Comparison of ENCODE assay signal across 30 mouse cellular contexts in genomic region chr4:156126841-156127240, GRCm38 (mm10). TPM values are rescaled to one million over a fixed set of nuclear protein-coding genes. Genes with fewer than 3 reads are reported as not detected.
A peak's percentile ranks its signal among the peaks of the same experiment; 100 is the strongest.
DNase-seq lines count a peak whose midpoint lies in the region; ATAC-seq and TF ChIP-seq lines count a peak whose summit lies in the region.
"Had no signal": no experiment of that assay in that cellular context is flagged by ENCODE, and none has a peak within 500 bp of the region (broad histone marks: within the 10 kb centered on the region; RNA-seq: fewer than 3 reads in every experiment).

No protein-coding gene starts in this region.

- no peak overlapping the region for H3K4me3 ChIP-seq in MEL (ENCODE audit: control insufficient read depth in 1 of 2, insufficient read depth in 1 of 2, low read depth in 2 of 2, low read length in 2 of 2)
- no peak overlapping the region for H3K4me3 ChIP-seq in midbrain, embryonic 10.5 days
- H3K4me3 ChIP-seq: erythroblast, embryonic 14.5 days; forebrain, embryonic 13.5 days; heart, embryonic 13.5 days; hindbrain, embryonic 12.5 days; kidney, embryonic 15.5 days; liver, embryonic 15.5 days; megakaryocyte, embryonic 14.5 days had no signal

- WGBS in midbrain, embryonic 10.5 days = 93% methylated on average over 7 of the region's 7 CpGs

- no peak overlapping the region for H3K9ac ChIP-seq in MEL (ENCODE audit: control insufficient read depth, low read depth, low read length, poor library complexity, severe bottlenecking)
- H3K9ac ChIP-seq: forebrain, embryonic 13.5 days; heart, embryonic 13.5 days; hindbrain, embryonic 12.5 days; kidney, embryonic 15.5 days; liver, embryonic 15.5 days had no signal

- H3K79me2 ChIP-seq in MEL (ENCODE audit: control insufficient read depth, insufficient read depth, low read length, poor library complexity) = no peaks in the 10 kb centered on the region

- no peaks in the 10 kb centered on the region for H3K9me3 ChIP-seq in MEL (replicated peaks; ENCODE audit: insufficient read depth, low read length)
- H3K9me3 ChIP-seq in midbrain, embryonic 10.5 days (replicated peaks) = no peaks in the 10 kb centered on the region
- H3K9me3 ChIP-seq: forebrain, embryonic 13.5 days; G1E; heart, embryonic 13.5 days; hindbrain, embryonic 12.5 days; kidney, embryonic 15.5 days; liver, embryonic 15.5 days; megakaryocyte, embryonic 14.5 days had no signal

- no peak for TF ChIP-seq RAD21 in MEL (IDR thresholded peaks at IDR 0.05; ENCODE audit: low read depth, low read length)

- 0 out of 2 replicates have a peak, but pooled peaks have one; percentile 31 for ATAC-seq in erythroblast, adult 5-6 weeks (replicated peaks; ENCODE audit: low FRiP score, poor library complexity, severe bottlenecking)
- ATAC-seq: forebrain, embryonic 13.5 days had no signal

- TF ChIP-seq POLR2A in MEL (IDR thresholded peaks at IDR 0.05; ENCODE audit: control insufficient read depth in 1 of 2, insufficient read depth in 1 of 2, low read depth in 1 of 2, low read length in 2 of 2, poor library complexity in 1 of 2) = no peak

- TF ChIP-seq CTCF in MEL (IDR thresholded peaks at IDR 0.05 in 2 of 3, conservative IDR thresholded peaks at IDR 0.05 in 1 of 3; ENCODE audit: control insufficient read depth in 1 of 3, insufficient read depth in 1 of 3, low read depth in 2 of 3, low read length in 3 of 3, poor library complexity in 1 of 3, severe bottlenecking in 1 of 3) = no peak

- TF ChIP-seq EP300 in MEL (IDR thresholded peaks at IDR 0.05; ENCODE audit: low read depth in 1 of 2, low read length in 2 of 2) = no peak

- H3K4me1 ChIP-seq in MEL (ENCODE audit: control insufficient read depth in 1 of 2, insufficient read depth in 2 of 2, low read length in 2 of 2) = peaks cover 0 to 21% of the 10 kb centered on the region in 2 experiments; a peak in 3 of 4 replicates
- H3K4me1 ChIP-seq in midbrain, embryonic 10.5 days = no peaks in the 10 kb centered on the region
- H3K4me1 ChIP-seq: forebrain, embryonic 13.5 days; heart, embryonic 13.5 days; hindbrain, embryonic 12.5 days had no signal

- H3K27me3 ChIP-seq in MEL (ENCODE audit: control insufficient read depth in 1 of 2, insufficient read depth in 2 of 2, low read length in 2 of 2) = no peaks in the 10 kb centered on the region
- H3K27me3 ChIP-seq in midbrain, embryonic 10.5 days (ENCODE audit: low read depth, poor library complexity, severe bottlenecking) = no peaks in the 10 kb centered on the region
- H3K27me3 ChIP-seq: forebrain, embryonic 13.5 days; heart, embryonic 13.5 days; hindbrain, embryonic 12.5 days; kidney, embryonic 15.5 days; liver, embryonic 15.5 days had no signal

- peak overlapping the region; percentile 19; the same call in 1 of the 2 replicates for H3K27ac ChIP-seq in MEL (ENCODE audit: control insufficient read depth, low read depth, low read length)
- H3K27ac ChIP-seq in midbrain, embryonic 10.5 days (replicated peaks) = no peak overlapping the region
- H3K27ac ChIP-seq: forebrain, embryonic 13.5 days; heart, embryonic 13.5 days; hindbrain, embryonic 12.5 days; kidney, embryonic 15.5 days; liver, embryonic 15.5 days had no signal

- peak; percentile 31 for DNase-seq in retina, postnatal 1 day
- DNase-seq in retina, embryonic 14.5 days (ENCODE audit: low spot score) = no peak
- peak; percentile 68 for DNase-seq in MEL (ENCODE audit: low read depth, low spot score)
- DNase-seq in frontal cortex, postnatal 36 days (ENCODE audit: low spot score in 2 of 2) = no peak
- no peak for DNase-seq in ovary, postnatal 36 days (ENCODE audit: low spot score)
- DNase-seq in midbrain, embryonic 10.5 days (ENCODE audit: low spot score) = no peak
- DNase-seq: adrenal gland, postnatal 36 days; cerebellum, adult 11-12 months; cerebellum, postnatal 10 days; heart, adult 18-20 months; heart, postnatal 14 days; kidney, adult 11 months; kidney, postnatal 36 days; layer of hippocampus, postnatal 36 days; lung, postnatal 10 days; midbrain, embryonic 14.5 days; right cerebral cortex, adult 18-20 months; right cerebral cortex, postnatal 4 days; thymus, adult 18-20 months; thymus, postnatal 36 days had no signal

- peaks cover 2 to 12% of the 10 kb centered on the region in 2 experiments; a peak in 3 of 4 replicates for H3K36me3 ChIP-seq in MEL (ENCODE audit: control insufficient read depth in 1 of 2, insufficient read depth in 2 of 2, low read length in 2 of 2)
- H3K36me3 ChIP-seq in midbrain, embryonic 10.5 days = peaks cover 63% of the 10 kb centered on the region

TF ChIP-seq in MEL, 35 proteins besides CTCF, POLR2A, EP300 and RAD21:
- TF ChIP-seq TCF12 (IDR thresholded peaks at IDR 0.05; ENCODE audit: low read depth, low read length) = no peak
- no peak for TF ChIP-seq MAX (IDR thresholded peaks at IDR 0.05; ENCODE audit: low read length)
- TF ChIP-seq MAFK (IDR thresholded peaks at IDR 0.05; ENCODE audit: borderline replicate concordance, low read depth, low read length) = peak; percentile 94
- TF ChIP-seq USF2 (IDR thresholded peaks at IDR 0.05; ENCODE audit: borderline replicate concordance in 1 of 2, insufficient read depth in 1 of 2, low read depth in 1 of 2, low read length in 2 of 2) = no peak
- TF ChIP-seq E2F4 (IDR thresholded peaks at IDR 0.05; ENCODE audit: borderline replicate concordance, low read depth, low read length) = no peak
- TF ChIP-seq TBP (IDR thresholded peaks at IDR 0.05; ENCODE audit: low read depth, low read length) = no peak
- TF ChIP-seq POLR2AphosphoS5 (IDR thresholded peaks at IDR 0.05; ENCODE audit: borderline replicate concordance, low read depth, low read length) = no peak
- peak; percentile 82 for TF ChIP-seq GABPA (IDR thresholded peaks at IDR 0.05; ENCODE audit: low read depth, low read length)
- peak; percentile 37; the same call in 1 of the 2 replicates for TF ChIP-seq POLR2AphosphoS2 (IDR thresholded peaks at IDR 0.05; ENCODE audit: low read length)
- TF ChIP-seq BHLHE40 (IDR thresholded peaks at IDR 0.05; ENCODE audit: borderline replicate concordance, low read depth, low read length) = no peak

RNA-seq across cellular contexts. Expression of gene Rnf223, which starts 3.5 kb away (rescaled TPM):
- total RNA-seq in MEL (2012; rRNA removed) = 0.65 TPM in 2 replicates
- 1 to 10 TPM in 1 of 2 experiments, not detected in 1; 2.5 TPM for polyA plus RNA-seq in MEL (2012; ENCODE audit: insufficient read depth in 1 of 2, insufficient read length in 2 of 2, low read depth in 1 of 2, low replicate concordance in 2 of 2, missing spikeins in 1 of 2)
- total RNA-seq in erythroblast, adult 5-6 weeks (2015; ENCODE audit: low replicate concordance) = not detected in 2 replicates
- total RNA-seq in erythroblast, adult 5-6 weeks (2017; ENCODE audit: low replicate concordance) = not detected in 2 replicates
- polyA plus RNA-seq in midbrain, embryonic 10.5 days (2016; fragmentation: Nextera tagmentation; extraction: Ambion mirVana) = 0.79 and 0.93 TPM in 2 replicates
- total RNA-seq: gastrocnemius, adult 8-10 months had no signal

RNA-seq across cellular contexts. Expression of gene 9430015G10Rik, which starts 17.1 kb away (rescaled TPM):
- 27.5 and 28.7 TPM in 2 replicates for total RNA-seq in MEL (2012; rRNA removed)
- polyA plus RNA-seq in MEL (2012; ENCODE audit: insufficient read depth in 1 of 2, insufficient read length in 2 of 2, low read depth in 1 of 2, low replicate concordance in 2 of 2, missing spikeins in 1 of 2) = 10 to 100 TPM in 1 of 2 experiments, not detected in 1; 52.9 TPM
- total RNA-seq in erythroblast, adult 5-6 weeks (2015; ENCODE audit: low replicate concordance) = 5.2 and 7.7 TPM in 2 replicates
- 11.6 and 16.0 TPM in 2 replicates for total RNA-seq in erythroblast, adult 5-6 weeks (2017; ENCODE audit: low replicate concordance)
- polyA plus RNA-seq in midbrain, embryonic 10.5 days (2016; fragmentation: Nextera tagmentation; extraction: Ambion mirVana) = 75.3 and 76.5 TPM in 2 replicates

Comparison
In these comparisons a context has a peak if more than half of its experiments do, and no peak if none do; other contexts are left out.
1. DNase-seq: peak in retina, postnatal 1 day (single experiment) and MEL (single experiment); none in retina, embryonic 14.5 days (single experiment), frontal cortex, postnatal 36 days (0 of 2), ovary, postnatal 36 days (single experiment) and midbrain, embryonic 10.5 days (single experiment).